Mouse (Mus musculus) midbrain, embryonic 13.5 days (tissue): ENCODE measurements around the gene Copg1. TPM values are rescaled to one million over a fixed set of nuclear protein-coding genes. Genes with fewer than 3 reads are reported as not detected.
"Not testable (repeated sequence)": the region's sequence is repeated elsewhere in the genome, so short reads cannot be mapped to it uniquely, and the experiment has no call there.

ENCODE experiments used
- ATAC-seq: fragments of 200-750 bp; cut with Nextera tagmentation; 2 replicates; pipeline ENCODE4 v1.8.0; 2017; ENCODE audit warnings: mild to moderate bottlenecking, moderate TSS enrichment, moderate library complexity
- H3K27ac ChIP-seq: fragments of 300-500 bp; sonication (generic); 2 replicates; pipeline ENCODE4 v1.5.1; 2015; ENCODE audit warnings: inconsistent platforms, mild to moderate bottlenecking, moderate library complexity
- H3K27me3 ChIP-seq: fragments of 300-500 bp; sonication (generic); 2 replicates; pipeline ENCODE4 v1.6.1; 2015; ENCODE audit warnings: mild to moderate bottlenecking, inconsistent platforms
- H3K36me3 ChIP-seq: fragments of 300-500 bp; sonication (generic); 2 replicates; pipeline ENCODE4 v1.6.1; 2015; ENCODE audit warnings: mild to moderate bottlenecking, inconsistent platforms
- H3K4me1 ChIP-seq: fragments of 300-500 bp; sonication (generic); replicated peaks from 2 replicates; pipeline ENCODE4 v1.6.1; 2015; ENCODE audit warnings: inconsistent platforms
- H3K4me2 ChIP-seq: fragments of 300-500 bp; sonication (generic); replicated peaks from 2 replicates; pipeline ENCODE4 v1.6.1; 2015; ENCODE audit warnings: moderate library complexity, mild to moderate bottlenecking, inconsistent platforms
- H3K4me3 ChIP-seq: fragments of 300-500 bp; sonication (generic); replicated peaks from 2 replicates; pipeline ENCODE4 v1.5.1; 2015; ENCODE audit warnings: mild to moderate bottlenecking, inconsistent platforms
- H3K9ac ChIP-seq: fragments of 300-500 bp; sonication (generic); replicated peaks from 2 replicates; pipeline ENCODE4 v1.6.1; 2015; ENCODE audit warnings: mild to moderate bottlenecking, inconsistent platforms
- H3K9me3 ChIP-seq: fragments of 300-500 bp; sonication (generic); 2 replicates; pipeline ENCODE4 v1.6.1; 2016; ENCODE audit warnings: mild to moderate bottlenecking, inconsistent platforms
- WGBS: fragments of 180-500 bp; shearing (Covaris S2); methylation state at CpG from one replicate; pipeline ENCODE4 v1.1.7; 2015; 5-methylcytosine and 5-hydroxymethylcytosine counted together
- polyA plus RNA-seq: library from polyadenylated mRNA; unstranded; fragments of >200 nt; fragmentation: Nextera tagmentation; extraction: Ambion mirVana; gene quantifications from 2 replicates; pipeline ENCODE4 v1.2.1, GENCODE M21; 2015

Gene Copg1
- polyA plus RNA-seq, 1 experiment from 2014 or later: 159 TPM

- H3K27me3 ChIP-seq: no peaks in the 10 kb centered on the region
- 96% methylated on average over 4 of the region's 4 CpGs for WGBS
- no peak overlapping the region for H3K4me3 ChIP-seq
- no peak overlapping the region for H3K27ac ChIP-seq
- no peak overlapping the region for H3K4me2 ChIP-seq
- no peaks in the 10 kb centered on the region; the same call in 1 of the 2 replicates for H3K4me1 ChIP-seq
- peaks cover 81% of the 10 kb centered on the region for H3K36me3 ChIP-seq
- ATAC-seq: no peak
- H3K9ac ChIP-seq: no peak overlapping the region
- H3K9me3 ChIP-seq: no peaks in the 10 kb centered on the region
Observed at GRCm38 (mm10) chr6:87921201-87921600, 33.6 kb downstream of the Copg1 start.

GRCm38 (mm10) chr6:87923624-87924023, 36.0 kb downstream of the Copg1 start:
- H3K36me3 ChIP-seq: peaks cover 70% of the 10 kb centered on the region

GRCm38 (mm10) chr6:87935037-87935436, 47.4 kb downstream of the Copg1 start:
- H3K36me3 ChIP-seq: peaks cover 58% of the 10 kb centered on the region
- no peak overlapping the region for H3K4me2 ChIP-seq
- H3K27ac ChIP-seq: no peak overlapping the region
- ATAC-seq: no peak
- no peak overlapping the region for H3K4me3 ChIP-seq
- peaks cover 6% of the 10 kb centered on the region for H3K4me1 ChIP-seq
- 89% methylated on average over 5 of the region's 5 CpGs for WGBS
- H3K27me3 ChIP-seq: no peaks in the 10 kb centered on the region
- H3K9ac ChIP-seq: no peak overlapping the region
- H3K9me3 ChIP-seq: no peaks in the 10 kb centered on the region

More at GRCm38 (mm10) chr6:87923624-87924023, 36.0 kb downstream of the Copg1 start:
- Histone ChIP-seq H3K9me3 (no peaks in the 10 kb centered on the region), H3K27me3 (no peaks in the 10 kb centered on the region), H3K9ac (no peak overlapping the region), H3K27ac (no peak overlapping the region), H3K4me2 (no peak overlapping the region), H3K4me1 (no peaks in the 10 kb centered on the region), H3K4me3 (no peak overlapping the region)
- no peak for ATAC-seq
- WGBS: 88% methylated on average over 1 of the region's 1 CpGs

- H3K36me3 ChIP-seq: peaks cover 44% of the 10 kb centered on the region
- peak; percentile 98 for ATAC-seq
- H3K9ac ChIP-seq: 0 out of 2 replicates have a peak overlapping the region, but pooled peaks have one; percentile 33
- H3K27ac ChIP-seq: peak overlapping the region; percentile 58; the same call in 1 of the 2 replicates
- peak overlapping the region; percentile 29; the same call in 1 of the 2 replicates for H3K4me2 ChIP-seq
- H3K4me3 ChIP-seq: no peak overlapping the region
- no peaks in the 10 kb centered on the region for H3K27me3 ChIP-seq
- WGBS: 31% methylated on average over 19 of the region's 19 CpGs
- H3K4me1 ChIP-seq: peaks cover 6% of the 10 kb centered on the region
- no peaks in the 10 kb centered on the region for H3K9me3 ChIP-seq
Observed at GRCm38 (mm10) chr6:87937178-87937788, 49.7 kb downstream of the Copg1 start.

- H3K27ac ChIP-seq: no peak overlapping the region
- H3K4me3 ChIP-seq: no peak overlapping the region
- ATAC-seq: no peak
- no peaks in the 10 kb centered on the region for H3K9me3 ChIP-seq
- no peaks in the 10 kb centered on the region for H3K27me3 ChIP-seq
- 89% methylated on average over 3 of the region's 3 CpGs for WGBS
- peaks cover 6% of the 10 kb centered on the region for H3K4me1 ChIP-seq
- no peak overlapping the region for H3K4me2 ChIP-seq
- peaks cover 30% of the 10 kb centered on the region for H3K36me3 ChIP-seq
- no peak overlapping the region for H3K9ac ChIP-seq
Observed at GRCm38 (mm10) chr6:87938941-87939340, 51.3 kb downstream of the Copg1 start.

GRCm38 (mm10) chr6:87942179-87942578, 54.6 kb downstream of the Copg1 start:
- H3K4me1 ChIP-seq: peaks cover 5% of the 10 kb centered on the region
- no peak for ATAC-seq
- WGBS: 86% methylated on average over 7 of the region's 7 CpGs

GRCm38 (mm10) chr6:87962457-87962856, 74.8 kb downstream of the Copg1 start:
- not testable (repeated sequence) for ATAC-seq, H3K27ac ChIP-seq, H3K27me3 ChIP-seq, H3K36me3 ChIP-seq, H3K4me1 ChIP-seq, H3K4me2 ChIP-seq, H3K4me3 ChIP-seq, H3K9ac ChIP-seq
- 66% methylated on average over 4 of the region's 4 CpGs for WGBS
- H3K9me3 ChIP-seq: peaks cover 16% of the 10 kb centered on the region

More at GRCm38 (mm10) chr6:87942179-87942578, 54.6 kb downstream of the Copg1 start:
- H3K9me3 ChIP-seq: 0 out of 2 replicates have a peak, but pooled peaks cover 2% of the 10 kb centered on the region
- H3K4me2 ChIP-seq: no peak overlapping the region
- H3K36me3 ChIP-seq: 0 out of 2 replicates have a peak, but pooled peaks cover 4% of the 10 kb centered on the region
- H3K27me3 ChIP-seq: no peaks in the 10 kb centered on the region
- no peak overlapping the region for H3K9ac ChIP-seq
- no peak overlapping the region for H3K27ac ChIP-seq
- H3K4me3 ChIP-seq: no peak overlapping the region

Other genes with a start within 250 kb of the Copg1 start
- gene Aplf, start 215.6 kb upstream of the Copg1 start, polyA plus RNA-seq: 8.9 and 10.7 TPM in 2 replicates
- 3.2 and 4.2 TPM in 2 replicates for gene Efcc1, start 156.9 kb upstream of the Copg1 start, polyA plus RNA-seq
- 0.54 and 1.1 TPM in 2 replicates for gene Gp9, start 109.7 kb upstream of the Copg1 start, polyA plus RNA-seq
- 7.5 and 9.6 TPM in 2 replicates for gene Rab43, start 75.7 kb upstream of the Copg1 start, polyA plus RNA-seq
- 3.2 and 3.3 TPM in 2 replicates for gene Gm45140, start 52.0 kb upstream of the Copg1 start, polyA plus RNA-seq
- 34.4 and 36.9 TPM in 2 replicates for gene Isy1, start 49.0 kb upstream of the Copg1 start, polyA plus RNA-seq
- 700 and 708 TPM in 2 replicates for gene Cnbp, start 36.7 kb upstream of the Copg1 start, polyA plus RNA-seq
- gene Hmces, start 26.1 kb downstream of the Copg1 start, polyA plus RNA-seq: 40.3 and 42.7 TPM in 2 replicates
- gene H1fx, start 93.8 kb downstream of the Copg1 start, polyA plus RNA-seq: 21.0 and 25.5 TPM in 2 replicates
- 271 and 287 TPM in 2 replicates for gene Rab7, start 157.5 kb downstream of the Copg1 start, polyA plus RNA-seq
- gene Rpn1, start 196.7 kb downstream of the Copg1 start, polyA plus RNA-seq: 257 TPM in 2 replicates